Mouse (Mus musculus) midbrain, embryonic 16.5 days (tissue): ENCODE measurements around the gene Adprh. TPM values are rescaled to one million over a fixed set of nuclear protein-coding genes. Genes with fewer than 3 reads are reported as not detected.

Experiments
- ATAC-seq: fragments of 200-750 bp; cut with Nextera tagmentation; 2 replicates; pipeline ENCODE4 v1.8.0; 2017; ENCODE audit warnings: moderate TSS enrichment
- H3K27ac ChIP-seq: fragments of 300-500 bp; sonication (generic); 2 replicates; pipeline ENCODE4 v1.5.1; 2014; ENCODE audit warnings: mild to moderate bottlenecking, low read length, mixed read lengths
- H3K27me3 ChIP-seq: fragments of 300-500 bp; sonication (generic); 2 replicates; pipeline ENCODE4 v1.6.1; 2014; ENCODE audit warnings: low read depth, low read length, mixed read lengths; ENCODE audit not compliant: control insufficient read depth, insufficient read depth
- H3K36me3 ChIP-seq: fragments of 300-500 bp; sonication (generic); 2 replicates; pipeline ENCODE4 v1.6.1; 2014; ENCODE audit warnings: mild to moderate bottlenecking, low read length, moderate library complexity, mixed read lengths; ENCODE audit not compliant: control insufficient read depth, insufficient read depth
- H3K4me1 ChIP-seq: fragments of 300-500 bp; sonication (generic); 2 replicates; pipeline ENCODE4 v1.6.1; 2014; ENCODE audit warnings: mild to moderate bottlenecking, low read length, mixed read lengths; ENCODE audit not compliant: control insufficient read depth, insufficient read depth
- H3K4me2 ChIP-seq: fragments of 300-500 bp; sonication (generic); 2 replicates; pipeline ENCODE4 v1.6.1; 2014; ENCODE audit warnings: mild to moderate bottlenecking, low read length, mixed read lengths
- H3K4me3 ChIP-seq: fragments of 300-500 bp; sonication (generic); 2 replicates; pipeline ENCODE4 v1.5.1; 2014; ENCODE audit warnings: low read depth, mild to moderate bottlenecking, low read length, moderate library complexity, mixed read lengths
- H3K9ac ChIP-seq: fragments of 300-500 bp; sonication (generic); 2 replicates; pipeline ENCODE4 v1.6.1; 2014; ENCODE audit warnings: low read depth, low read length, mixed read lengths
- H3K9me3 ChIP-seq: fragments of 300-500 bp; sonication (generic); replicated peaks from 2 replicates; pipeline ENCODE4 v1.6.1; 2014; ENCODE audit warnings: mild to moderate bottlenecking, low read length, mixed read lengths; ENCODE audit not compliant: control insufficient read depth, poor library complexity, severe bottlenecking
- WGBS: fragments of 180-500 bp; shearing (Covaris S2); extraction: QIAGEN DNeasy Blood & Tissue Kit; methylation state at CpG from one replicate; pipeline ENCODE4 v1.1.7; 2014; 5-methylcytosine and 5-hydroxymethylcytosine counted together
- polyA plus RNA-seq: library from polyadenylated mRNA; unstranded; fragments of >200 nt; fragmentation: Nextera tagmentation; extraction: Ambion mirVana; gene quantifications from 2 replicates; pipeline ENCODE4 v1.2.1, GENCODE M21; 2015

Gene Adprh
- polyA plus RNA-seq, 1 experiment from 2014 or later = 160 TPM

DNA sequence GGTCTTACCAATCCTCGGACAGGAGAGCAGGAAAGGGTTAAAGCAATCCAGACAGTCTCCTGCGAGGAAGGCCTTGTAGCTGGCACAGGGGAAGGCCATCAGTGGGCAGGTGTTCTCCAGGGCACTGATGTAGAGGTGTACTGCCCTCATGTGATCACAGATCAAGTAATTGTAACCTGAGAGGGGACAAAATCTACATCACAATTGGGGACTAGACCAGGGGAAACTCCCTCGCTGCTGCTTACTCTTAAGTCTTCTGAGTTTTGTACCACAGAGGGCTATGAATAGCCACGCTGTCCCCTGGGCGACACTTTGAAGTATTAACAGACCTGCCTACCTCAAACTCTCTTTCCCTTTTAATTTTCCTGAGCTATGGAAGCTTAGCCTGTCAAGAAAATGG, 44.9 kb downstream of the Adprh start:
- ATAC-seq = no peak
- Histone ChIP-seq H3K4me3 (no peak overlapping the region), H3K27me3 (no peaks in the 10 kb centered on the region), H3K4me1 (no peaks in the 10 kb centered on the region), H3K9ac (no peak overlapping the region), H3K4me2 (no peak overlapping the region), H3K27ac (no peak overlapping the region), H3K9me3 (no peaks in the 10 kb centered on the region), H3K36me3 (no peaks in the 10 kb centered on the region)
- WGBS = 30% methylated on average over 5 of the region's 5 CpGs

- Histone ChIP-seq H3K27me3 (no peaks in the 10 kb centered on the region), H3K9ac (no peak overlapping the region), H3K9me3 (no peaks in the 10 kb centered on the region), H3K36me3 (no peaks in the 10 kb centered on the region), H3K4me3 (no peak overlapping the region), H3K27ac (no peak overlapping the region), H3K4me2 (no peak overlapping the region), H3K4me1 (no peaks in the 10 kb centered on the region)
- WGBS = 90% methylated on average over 6 of the region's 6 CpGs
- no peak for ATAC-seq
Measured at GRCm38 (mm10) chr16:38406708-38407107, 45.8 kb downstream of the Adprh start.

- Histone ChIP-seq H3K36me3 (no peaks in the 10 kb centered on the region), H3K9ac (no peak overlapping the region), H3K27ac (no peak overlapping the region), H3K27me3 (no peaks in the 10 kb centered on the region), H3K4me1 (no peaks in the 10 kb centered on the region), H3K4me3 (no peak overlapping the region), H3K4me2 (no peak overlapping the region), H3K9me3 (no peaks in the 10 kb centered on the region)
- no peak for ATAC-seq
- WGBS = 67% methylated on average over 5 of the region's 5 CpGs
Measured at GRCm38 (mm10) chr16:38406293-38406692, 46.2 kb downstream of the Adprh start.

- Histone ChIP-seq H3K9me3 (no peaks in the 10 kb centered on the region), H3K27me3 (no peaks in the 10 kb centered on the region), H3K9ac (no peak overlapping the region), H3K4me1 (peaks cover 16% of the 10 kb centered on the region), H3K36me3 (no peaks in the 10 kb centered on the region), H3K4me3 (no peak overlapping the region), H3K4me2 (no peak overlapping the region), H3K27ac (no peak overlapping the region)
- ATAC-seq = no peak
- WGBS = 90% methylated on average over 7 of the region's 7 CpGs
Measured at GRCm38 (mm10) chr16:38403639-38404038, 48.9 kb downstream of the Adprh start.

- no peaks in the 10 kb centered on the region for H3K36me3 ChIP-seq
- no peaks in the 10 kb centered on the region for H3K27me3 ChIP-seq
- H3K9ac ChIP-seq = no peak overlapping the region
- no peak overlapping the region for H3K4me3 ChIP-seq
- no peak overlapping the region for H3K27ac ChIP-seq
- no peaks in the 10 kb centered on the region for H3K9me3 ChIP-seq
- H3K4me2 ChIP-seq = no peak overlapping the region
- no peak for ATAC-seq
- peaks cover 16% of the 10 kb centered on the region for H3K4me1 ChIP-seq
- WGBS = 88% methylated on average over 6 of the region's 6 CpGs
Measured at GRCm38 (mm10) chr16:38401468-38401867, 51.0 kb downstream of the Adprh start.

DNA sequence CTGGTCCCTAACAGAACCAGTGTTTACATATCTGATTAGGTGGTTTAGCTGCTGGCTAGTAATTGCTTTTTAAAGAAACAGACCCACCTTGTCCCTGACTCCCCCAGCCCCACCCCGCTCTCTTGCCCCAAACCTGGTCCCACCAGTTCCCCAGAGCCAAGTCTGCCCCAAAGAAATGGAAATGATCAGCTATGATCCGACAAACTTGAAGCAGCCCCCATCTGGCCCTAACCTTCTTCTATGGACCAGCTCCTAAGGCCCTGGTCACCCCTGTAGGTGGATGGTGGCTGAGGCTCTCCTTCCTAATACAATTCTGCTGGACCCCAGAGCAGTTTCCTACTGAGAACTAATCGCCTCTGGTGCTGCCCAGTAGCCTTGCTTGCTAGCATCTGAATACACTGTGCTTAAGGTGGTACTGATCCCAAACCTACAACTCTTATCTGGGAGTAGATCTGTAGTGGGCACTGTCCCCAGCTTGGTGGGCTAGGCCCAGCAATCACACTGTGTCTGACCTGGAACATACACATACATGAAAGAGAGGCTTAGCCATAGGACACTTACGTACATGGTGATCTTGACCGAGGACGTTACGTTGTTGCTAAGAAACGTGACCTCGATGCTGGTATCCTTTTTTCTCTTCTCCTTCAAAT, 52.1 kb downstream of the Adprh start:
- H3K9ac ChIP-seq = peak overlapping the region; percentile 54; the same call in 1 of the 2 replicates
- peak overlapping the region; percentile 56 for H3K27ac ChIP-seq
- peak overlapping the region; percentile 21; the same call in 1 of the 2 replicates for H3K4me3 ChIP-seq
- peak; percentile 47; the same call in 1 of the 2 replicates for ATAC-seq
- H3K4me2 ChIP-seq = peak overlapping the region; percentile 59
- H3K9me3 ChIP-seq = no peaks in the 10 kb centered on the region
- H3K27me3 ChIP-seq = no peaks in the 10 kb centered on the region
- no peaks in the 10 kb centered on the region for H3K36me3 ChIP-seq
- peaks cover 16% of the 10 kb centered on the region for H3K4me1 ChIP-seq
- WGBS = 72% methylated on average over 9 of the region's 9 CpGs

GRCm38 (mm10) chr16:38399531-38400231, 52.8 kb downstream of the Adprh start:
- H3K27me3 ChIP-seq = no peaks in the 10 kb centered on the region
- H3K4me2 ChIP-seq = peak overlapping the region; percentile 59
- peak overlapping the region; percentile 56 for H3K27ac ChIP-seq
- WGBS = 8% methylated on average over 17 of the region's 17 CpGs
- no peaks in the 10 kb centered on the region for H3K36me3 ChIP-seq
- H3K4me1 ChIP-seq = peaks cover 16% of the 10 kb centered on the region
- peak; percentile 94 for ATAC-seq
- H3K4me3 ChIP-seq = peak overlapping the region; percentile 21
- H3K9ac ChIP-seq = peak overlapping the region; percentile 54
- no peaks in the 10 kb centered on the region for H3K9me3 ChIP-seq

GRCm38 (mm10) chr16:38399076-38399475, 53.4 kb downstream of the Adprh start:
- Histone ChIP-seq H3K4me1 (peaks cover 16% of the 10 kb centered on the region), H3K9me3 (no peaks in the 10 kb centered on the region), H3K4me3 (no peak overlapping the region), H3K27me3 (no peaks in the 10 kb centered on the region), H3K9ac (no peak overlapping the region; the same call in 1 of the 2 replicates), H3K36me3 (no peaks in the 10 kb centered on the region), H3K4me2 (peak overlapping the region; percentile 59; the same call in 1 of the 2 replicates), H3K27ac (peak overlapping the region; percentile 56)
- ATAC-seq = peak; percentile 2; the same call in 1 of the 2 replicates
- 65% methylated on average over 3 of the region's 3 CpGs for WGBS

DNA sequence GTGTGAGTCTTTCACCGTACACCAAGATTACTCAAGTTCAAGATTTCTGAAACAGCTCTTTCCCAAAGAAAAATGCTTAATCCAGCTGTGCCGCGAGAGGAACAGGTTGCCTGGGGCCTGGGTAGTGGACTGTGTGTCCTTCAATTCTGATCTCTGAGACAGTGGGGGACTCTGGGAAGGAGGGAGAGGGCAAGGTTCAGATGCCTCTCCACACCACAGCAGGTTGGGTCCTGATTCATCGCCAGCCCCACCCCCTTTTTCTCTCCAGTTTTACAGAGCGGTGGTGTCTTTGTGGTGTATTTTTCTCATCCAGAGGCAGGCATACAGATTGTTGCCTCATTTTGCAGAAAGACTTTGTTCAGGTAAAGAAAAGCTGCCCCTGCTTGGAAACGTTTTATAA, 54.2 kb downstream of the Adprh start:
- Histone ChIP-seq H3K27me3 (no peaks in the 10 kb centered on the region), H3K9me3 (no peaks in the 10 kb centered on the region), H3K27ac (no peak overlapping the region), H3K4me3 (no peak overlapping the region), H3K9ac (no peak overlapping the region), H3K4me2 (no peak overlapping the region), H3K36me3 (no peaks in the 10 kb centered on the region), H3K4me1 (peaks cover 16% of the 10 kb centered on the region)
- WGBS = 92% methylated on average over 6 of the region's 6 CpGs
- ATAC-seq = no peak
